Mouse (Mus musculus) kidney, embryonic 14.5 days (tissue): Measurements from ENCODE around the gene Pdxp. TPM values are rescaled to one million over a fixed set of nuclear protein-coding genes. Genes with fewer than 3 reads are reported as not detected.

Experiments used
- ATAC-seq: fragments of 200-750 bp; cut with Nextera tagmentation; 2 replicates; pipeline ENCODE4 v1.8.0; 2017; ENCODE audit warnings: moderate number of reproducible peaks, mild to moderate bottlenecking, moderate TSS enrichment, moderate library complexity; ENCODE audit not compliant: low FRiP score, low TSS enrichment
- H3K27ac ChIP-seq: fragments of 300-500 bp; sonication (generic); 2 replicates; pipeline ENCODE4 v1.5.1; 2014; ENCODE audit warnings: low read depth, mild to moderate bottlenecking, low read length, moderate library complexity, mixed read lengths
- H3K27me3 ChIP-seq: fragments of 300-500 bp; sonication (generic); 2 replicates; pipeline ENCODE4 v1.6.1; 2014; ENCODE audit warnings: mild to moderate bottlenecking, low read length; ENCODE audit not compliant: control insufficient read depth, insufficient read depth
- H3K36me3 ChIP-seq: fragments of 300-500 bp; sonication (generic); 2 replicates; pipeline ENCODE4 v1.6.1; 2014; ENCODE audit warnings: low read length, mixed read lengths; ENCODE audit not compliant: control insufficient read depth, insufficient read depth
- H3K4me1 ChIP-seq: fragments of 300-500 bp; sonication (generic); 2 replicates; pipeline ENCODE4 v1.6.1; 2014; ENCODE audit warnings: low read length, mixed read lengths; ENCODE audit not compliant: control insufficient read depth, insufficient read depth
- H3K4me2 ChIP-seq: fragments of 300-500 bp; sonication (generic); replicated peaks from 2 replicates; pipeline ENCODE4 v1.6.1; 2014; ENCODE audit warnings: low read depth, mild to moderate bottlenecking, low read length
- H3K4me3 ChIP-seq: fragments of 300-500 bp; sonication (generic); 2 replicates; pipeline ENCODE4 v1.5.1; 2014; ENCODE audit warnings: mild to moderate bottlenecking, low read length
- H3K9ac ChIP-seq: fragments of 300-500 bp; sonication (generic); 2 replicates; pipeline ENCODE4 v1.6.1; 2014; ENCODE audit warnings: low read depth, mild to moderate bottlenecking, low read length, moderate library complexity
- H3K9me3 ChIP-seq: fragments of 300-500 bp; sonication (generic); 2 replicates; pipeline ENCODE4 v1.6.1; 2016; ENCODE audit warnings: low read length; ENCODE audit not compliant: control insufficient read depth
- WGBS: fragments of 180-500 bp; shearing (Covaris S2); extraction: QIAGEN DNeasy Blood & Tissue Kit; methylation state at CpG from one replicate; pipeline ENCODE4 v1.1.7; 2014; 5-methylcytosine and 5-hydroxymethylcytosine counted together
- microRNA-seq: library from miRNA; unstranded; fragments of <30 nt; microRNA quantifications from one replicate; pipeline ENCODE4, GENCODE M21; 2016
- polyA plus RNA-seq: library from polyadenylated mRNA; unstranded; fragments of >200 nt; fragmentation: Nextera tagmentation; extraction: Ambion mirVana; gene quantifications from 2 replicates; pipeline ENCODE4 v1.2.1, GENCODE M21; 2014

The Pdxp gene
- polyA plus RNA-seq, 1 experiment from 2014 or later, result 20.5 TPM

DNA sequence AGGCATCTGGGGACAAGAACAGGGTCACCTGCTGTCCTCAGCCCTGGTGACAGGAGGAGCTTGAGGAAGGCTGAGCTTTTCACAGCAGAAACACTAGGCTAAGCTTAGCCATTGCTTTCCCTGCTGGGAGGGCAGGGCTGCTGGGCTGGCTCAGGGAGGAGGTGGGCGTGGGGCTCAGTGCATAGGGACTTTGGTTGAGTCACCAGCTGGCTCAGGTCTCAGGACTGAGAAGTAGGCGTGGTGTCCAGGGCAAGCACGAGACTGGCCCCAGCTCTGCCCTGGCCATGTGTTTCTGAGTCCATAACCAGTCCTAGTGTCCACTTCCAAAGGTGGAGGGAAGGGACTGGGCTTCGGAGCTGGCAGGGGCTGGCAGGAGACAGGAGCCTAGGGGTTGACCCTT is 46.4 kb downstream of the Pdxp start:
- Histone ChIP-seq H3K36me3 (peaks cover 6% of the 10 kb centered on the region; the same call in 1 of the 2 replicates), H3K27me3 (no peaks in the 10 kb centered on the region), H3K9ac (no peak overlapping the region), H3K9me3 (no peaks in the 10 kb centered on the region), H3K4me3 (no peak overlapping the region), H3K27ac (no peak overlapping the region), H3K4me1 (peaks cover 10% of the 10 kb centered on the region; the same call in 1 of the 2 replicates), H3K4me2 (no peak overlapping the region)
- 81% methylated on average over 4 of the region's 4 CpGs for WGBS
- ATAC-seq, result no peak

DNA sequence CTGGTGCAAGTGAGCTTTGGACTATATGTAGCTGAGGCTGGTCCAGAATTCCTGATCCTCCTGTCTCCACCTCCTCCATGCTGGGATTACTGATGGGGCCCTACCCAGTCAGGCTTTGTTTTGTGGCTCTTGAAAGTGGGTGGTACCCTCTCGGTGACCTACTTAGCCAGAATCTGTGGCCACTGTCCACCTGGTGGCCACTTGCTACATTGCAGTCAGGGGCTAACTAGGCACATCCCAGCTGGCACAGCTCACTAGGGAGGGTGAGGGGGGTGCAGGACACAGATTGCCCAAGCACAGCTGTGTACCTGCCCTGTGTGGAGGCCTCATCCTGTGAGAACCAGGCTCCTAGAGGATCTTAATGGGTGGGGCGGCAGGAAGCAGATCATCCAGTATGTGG is 49.2 kb downstream of the Pdxp start:
- H3K27me3 ChIP-seq, result no peaks in the 10 kb centered on the region
- no peak overlapping the region for H3K4me3 ChIP-seq
- no peaks in the 10 kb centered on the region for H3K9me3 ChIP-seq
- no peak overlapping the region for H3K27ac ChIP-seq
- no peak overlapping the region for H3K9ac ChIP-seq
- peaks cover 10% of the 10 kb centered on the region; the same call in 1 of the 2 replicates for H3K36me3 ChIP-seq
- H3K4me1 ChIP-seq, result no peaks in the 10 kb centered on the region
- no peak overlapping the region for H3K4me2 ChIP-seq
- ATAC-seq, result peak; percentile 61
- WGBS, result 33% methylated on average over 2 of the region's 2 CpGs

Small RNA genes within 50 kb of the gene (microRNA-seq; reads per million reads assigned to microRNA genes)
- gene Mir6955, result 0.84 reads per million

Other genes starting within 250 kb of the Pdxp start
- 0.03 TPM in 2 replicates for gene Elfn2, start 195.1 kb upstream of the Pdxp start, polyA plus RNA-seq
- gene Mfng, start 140.4 kb upstream of the Pdxp start, polyA plus RNA-seq, result 12.4 and 15.4 TPM in 2 replicates
- gene Card10, start 110.9 kb upstream of the Pdxp start, polyA plus RNA-seq, result 6.1 and 10.2 TPM in 2 replicates
- 28.4 and 37.9 TPM in 2 replicates for gene Cdc42ep1, start 71.3 kb upstream of the Pdxp start, polyA plus RNA-seq
- 0.53 and 1.6 TPM in 2 replicates for gene Lgals2, start 58.4 kb upstream of the Pdxp start, polyA plus RNA-seq
- 33.9 and 44.8 TPM in 2 replicates for gene Gga1, start 36.7 kb upstream of the Pdxp start, polyA plus RNA-seq
- gene Gm49510, start 14.3 kb upstream of the Pdxp start, polyA plus RNA-seq, result 0.19 and 0.59 TPM in 2 replicates
- gene Sh3bp1, start 14.2 kb upstream of the Pdxp start, polyA plus RNA-seq, result 32.7 and 38.5 TPM in 2 replicates
- 584 and 814 TPM in 2 replicates for gene Lgals1, start 12.8 kb downstream of the Pdxp start, polyA plus RNA-seq
- 55.8 and 64.6 TPM in 2 replicates for gene Nol12, start 21.0 kb downstream of the Pdxp start, polyA plus RNA-seq
- gene Triobp, start 33.8 kb downstream of the Pdxp start, polyA plus RNA-seq, result 50.6 and 54.9 TPM in 2 replicates
- gene H1f0, start 114.5 kb downstream of the Pdxp start, polyA plus RNA-seq, result 137 and 306 TPM in 2 replicates
- gene Galr3, start 128.0 kb downstream of the Pdxp start, polyA plus RNA-seq, result 0.28 TPM in 1 of 2 replicates, not detected in the other
- 48.6 and 54.2 TPM in 2 replicates for gene Ankrd54, start 149.0 kb downstream of the Pdxp start, polyA plus RNA-seq
- gene Eif3l, start 161.3 kb downstream of the Pdxp start, polyA plus RNA-seq, result 207 and 265 TPM in 2 replicates
- 6.5 and 7.2 TPM in 2 replicates for gene Micall1, start 195.0 kb downstream of the Pdxp start, polyA plus RNA-seq
- 352 and 434 TPM in 2 replicates for gene Polr2f, start 227.1 kb downstream of the Pdxp start, polyA plus RNA-seq
- gene 1700088E04Rik, start 227.3 kb downstream of the Pdxp start, polyA plus RNA-seq, result 7.1 and 8.8 TPM in 2 replicates